Mouse (Mus musculus): ENCODE measurements at regions not wholly inside any gene's neighbourhood (a gene's known extent, or its start where the extent isn't known, plus 50 kb on each side); places are given as distances from the start of the nearest gene placed in this dataset.
"Not testable (repeated sequence)": the region's sequence is repeated elsewhere in the genome, so short reads cannot be mapped to it uniquely, and the experiment has no call there.

DNA sequence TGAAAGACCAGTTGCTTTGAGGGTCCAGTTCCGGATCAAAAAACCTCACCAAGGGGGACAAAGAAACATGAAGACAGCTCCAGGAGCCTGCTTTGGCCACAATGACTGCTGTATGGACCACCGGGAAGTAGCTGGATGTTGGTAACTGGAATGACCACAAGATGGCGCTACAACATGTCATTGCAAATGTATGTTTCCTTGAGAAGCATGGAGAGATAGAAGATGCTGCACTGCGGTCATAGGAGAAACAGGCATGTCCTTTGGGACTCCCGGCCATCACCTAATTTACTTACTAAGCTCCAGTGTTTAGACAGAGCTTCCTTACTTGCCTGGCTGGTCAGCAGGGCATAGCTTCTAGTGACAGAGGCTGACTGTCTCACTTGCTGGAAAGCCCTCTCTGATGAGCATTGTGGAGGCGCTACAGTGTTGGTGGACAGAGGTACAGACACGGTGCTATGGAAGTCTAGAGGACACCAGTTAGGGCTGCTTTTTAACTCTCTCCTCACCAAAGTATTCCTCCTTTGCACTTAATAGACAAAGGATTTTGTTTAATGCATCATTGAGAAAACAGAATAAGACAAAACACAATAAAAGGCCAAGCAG, 118.2 kb downstream of the Tcp10c start:
- Histone ChIP-seq H3K4me3 (replicated peaks) (no peak overlapping the region), H3K9me3 (replicated peaks) (no peaks in the 10 kb centered on the region), H3K4me2 (no peak overlapping the region), H3K27ac (replicated peaks) (no peak overlapping the region), H3K27me3 (no peaks in the 10 kb centered on the region), H3K36me3 (replicated peaks) (no peaks in the 10 kb centered on the region), H3K4me1 (replicated peaks) (no peaks in the 10 kb centered on the region), H3K9ac (no peak overlapping the region)
- WGBS (ENCODE audit: insufficient replicate concordance): 16% methylated on average over 7 of the region's 7 CpGs
- ATAC-seq (ENCODE audit: insufficient read depth): no peak

DNA sequence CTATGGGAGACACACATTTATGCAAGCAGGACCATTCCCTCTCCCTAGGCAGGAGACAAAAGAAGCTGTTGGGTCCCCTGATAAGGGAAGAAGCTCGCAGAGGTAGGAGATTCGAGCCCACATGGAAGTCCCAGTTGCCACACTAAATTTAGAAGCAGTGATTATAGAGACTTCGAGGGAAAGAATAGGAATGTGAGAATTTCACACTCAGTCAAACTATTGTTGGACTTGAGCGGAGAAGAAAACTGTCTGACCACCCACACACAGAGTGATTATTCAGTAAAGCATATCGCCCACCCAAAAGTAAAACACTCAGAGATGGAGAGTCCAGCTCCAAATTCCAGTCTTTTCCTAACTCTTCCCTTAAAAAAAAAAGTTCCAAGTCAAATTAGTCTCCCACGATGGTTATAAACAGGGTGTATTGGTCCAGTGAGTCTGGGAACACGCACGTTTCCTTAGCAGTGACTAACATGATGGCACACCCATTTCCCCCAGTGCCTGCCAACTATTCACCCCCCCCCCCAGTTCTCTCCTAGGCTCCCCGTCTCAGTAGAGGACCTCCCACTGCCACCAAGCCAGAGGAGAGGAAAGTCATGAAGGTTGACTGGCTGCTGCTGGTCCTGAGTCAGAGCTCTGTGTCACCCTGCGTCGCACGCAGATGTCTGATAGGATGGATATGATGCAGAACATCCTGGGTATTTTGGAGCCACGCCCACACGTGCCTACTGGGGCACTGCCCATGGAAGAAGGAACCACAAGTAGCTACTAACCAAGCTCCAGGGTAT, 120.1 kb downstream of the Tcp10c start:
- H3K4me1 ChIP-seq (replicated peaks): no peaks in the 10 kb centered on the region
- no peak overlapping the region for H3K4me2 ChIP-seq
- no peaks in the 10 kb centered on the region for H3K9me3 ChIP-seq (replicated peaks)
- H3K27ac ChIP-seq (replicated peaks): no peak overlapping the region
- H3K4me3 ChIP-seq (replicated peaks): no peak overlapping the region
- H3K27me3 ChIP-seq: no peaks in the 10 kb centered on the region
- no peak overlapping the region for H3K9ac ChIP-seq
- ATAC-seq (ENCODE audit: insufficient read depth): no peak
- WGBS (ENCODE audit: insufficient replicate concordance): 57% methylated on average over 14 of the region's 14 CpGs
- no peaks in the 10 kb centered on the region for H3K36me3 ChIP-seq (replicated peaks)

DNA sequence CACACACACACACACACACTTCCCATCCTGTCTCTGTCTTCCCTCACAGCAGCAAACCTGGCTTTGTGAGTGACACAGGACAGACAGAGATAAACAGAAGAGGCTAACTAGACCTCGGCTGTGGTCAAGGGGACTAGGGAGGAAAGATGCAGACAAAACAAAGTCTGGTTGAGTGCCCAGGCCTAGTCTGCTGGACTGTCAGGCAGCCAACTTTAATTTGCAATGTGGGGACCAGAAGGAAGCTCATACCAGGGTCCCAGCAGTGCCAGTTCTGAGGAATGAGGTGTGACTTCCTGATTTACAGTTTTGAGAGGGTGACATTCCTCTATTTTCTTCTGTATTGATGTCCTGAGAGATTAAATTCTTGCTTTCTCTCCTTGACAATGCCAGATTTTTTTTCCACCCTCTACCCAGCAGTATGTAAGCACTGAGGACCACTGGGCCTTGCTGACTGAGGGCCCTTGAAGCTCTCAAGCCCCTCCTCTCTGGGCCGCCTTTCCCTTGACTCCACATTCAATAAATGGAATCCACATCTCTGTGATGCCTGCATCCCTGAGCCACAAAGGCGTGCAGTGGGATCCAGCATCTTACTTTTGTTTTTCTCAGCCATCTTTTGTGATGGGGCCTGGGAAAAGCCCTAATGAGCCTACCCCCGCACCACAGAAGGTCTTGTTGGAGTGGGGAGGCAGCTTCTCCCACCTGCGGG, 124.6 kb downstream of the Tcp10c start:
- whole genome bisulfite sequencing (ENCODE audit: insufficient replicate concordance): 36% methylated on average over 5 of the region's 5 CpGs
- Histone ChIP-seq H3K27ac (replicated peaks) (no peak overlapping the region), H3K4me1 (replicated peaks) (no peaks in the 10 kb centered on the region), H3K36me3 (replicated peaks) (no peaks in the 10 kb centered on the region), H3K9ac (no peak overlapping the region), H3K4me3 (replicated peaks) (no peak overlapping the region), H3K27me3 (no peaks in the 10 kb centered on the region), H3K4me2 (no peak overlapping the region), H3K9me3 (replicated peaks) (no peaks in the 10 kb centered on the region)
- no peak for ATAC-seq (ENCODE audit: insufficient read depth)

GRCm38 (mm10) chr17:13479572-13480063, 125.2 kb downstream of the Tcp10c start:
- no peak overlapping the region for H3K27ac ChIP-seq (replicated peaks)
- ATAC-seq (ENCODE audit: insufficient read depth): no peak
- H3K9me3 ChIP-seq (replicated peaks): no peaks in the 10 kb centered on the region
- no peak overlapping the region for H3K4me3 ChIP-seq (replicated peaks)
- H3K4me1 ChIP-seq (replicated peaks): no peaks in the 10 kb centered on the region
- no peaks in the 10 kb centered on the region for H3K27me3 ChIP-seq
- H3K9ac ChIP-seq: no peak overlapping the region
- no peak overlapping the region for H3K4me2 ChIP-seq
- no peaks in the 10 kb centered on the region for H3K36me3 ChIP-seq (replicated peaks)
- WGBS (ENCODE audit: insufficient replicate concordance): 35% methylated on average over 11 of the region's 12 CpGs

DNA sequence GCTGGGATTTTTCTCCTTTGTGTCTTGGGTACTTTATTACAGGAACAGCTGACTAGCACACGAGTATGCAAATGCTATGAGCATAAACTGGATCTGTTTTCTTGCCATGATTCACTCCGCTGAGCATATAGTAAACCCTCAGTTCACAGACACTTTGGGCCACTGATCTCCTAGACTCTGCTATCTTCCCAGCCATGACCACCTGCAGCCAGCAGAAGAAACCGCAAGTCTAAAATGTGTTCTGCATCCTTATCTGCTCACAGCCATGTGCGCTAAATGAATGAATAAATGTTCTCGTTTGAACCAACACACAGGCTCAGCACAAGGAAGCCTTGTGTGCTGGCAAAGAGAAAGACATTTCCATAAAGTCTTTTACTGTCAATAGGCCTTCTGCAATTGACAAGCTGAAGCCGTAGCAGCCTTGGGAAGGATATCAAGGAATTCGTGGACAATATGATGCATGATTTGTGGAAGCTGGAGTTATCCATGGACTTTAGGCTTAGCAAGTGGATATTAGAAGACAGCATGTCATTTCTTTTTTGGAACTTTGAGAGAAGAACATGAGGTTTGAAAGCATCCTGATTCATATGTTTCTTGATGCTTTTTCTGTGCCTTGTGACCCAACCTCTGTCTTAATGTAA, 127.2 kb downstream of the Tcp10c start:
- peak; percentile 64 for ATAC-seq (ENCODE audit: insufficient read depth)
- Histone ChIP-seq H3K36me3 (replicated peaks) (no peaks in the 10 kb centered on the region), H3K9me3 (replicated peaks) (no peaks in the 10 kb centered on the region), H3K4me2 (no peak overlapping the region; the same call in 1 of the 2 replicates), H3K4me3 (replicated peaks) (no peak overlapping the region), H3K4me1 (replicated peaks) (no peaks in the 10 kb centered on the region), H3K9ac (no peak overlapping the region), H3K27me3 (no peaks in the 10 kb centered on the region), H3K27ac (replicated peaks) (no peak overlapping the region)
- WGBS (ENCODE audit: insufficient replicate concordance): 60% methylated on average over 7 of the region's 7 CpGs

GRCm38 (mm10) chr17:13482136-13482535, 127.8 kb downstream of the Tcp10c start:
- H3K9me3 ChIP-seq (replicated peaks): no peaks in the 10 kb centered on the region
- H3K4me1 ChIP-seq (replicated peaks): no peaks in the 10 kb centered on the region
- WGBS (ENCODE audit: insufficient replicate concordance): 64% methylated on average over 3 of the region's 3 CpGs
- no peaks in the 10 kb centered on the region for H3K27me3 ChIP-seq
- H3K27ac ChIP-seq (replicated peaks): no peak overlapping the region
- H3K4me3 ChIP-seq (replicated peaks): no peak overlapping the region
- no peaks in the 10 kb centered on the region for H3K36me3 ChIP-seq (replicated peaks)
- H3K9ac ChIP-seq: no peak overlapping the region
- no peak for ATAC-seq (ENCODE audit: insufficient read depth)
- no peak overlapping the region for H3K4me2 ChIP-seq

- Histone ChIP-seq H3K9ac (no peak overlapping the region), H3K27ac (replicated peaks) (no peak overlapping the region), H3K4me2 (no peak overlapping the region), H3K4me3 (replicated peaks) (no peak overlapping the region), H3K9me3 (replicated peaks) (no peaks in the 10 kb centered on the region), H3K36me3 (replicated peaks) (no peaks in the 10 kb centered on the region), H3K4me1 (replicated peaks) (no peaks in the 10 kb centered on the region), H3K27me3 (no peaks in the 10 kb centered on the region)
- no peak for ATAC-seq (ENCODE audit: insufficient read depth)
- WGBS (ENCODE audit: insufficient replicate concordance): 64% methylated on average over 10 of the region's 10 CpGs
These were observed 133.2 kb downstream of the Tcp10c start for GRCm38 (mm10) chr17:13487291-13488215.

- ATAC-seq (ENCODE audit: insufficient read depth): no peak
- Histone ChIP-seq H3K9me3 (replicated peaks) (no peaks in the 10 kb centered on the region), H3K9ac (no peak overlapping the region), H3K4me2 (no peak overlapping the region), H3K27me3 (no peaks in the 10 kb centered on the region), H3K36me3 (replicated peaks) (no peaks in the 10 kb centered on the region), H3K27ac (replicated peaks) (no peak overlapping the region), H3K4me3 (replicated peaks) (no peak overlapping the region), H3K4me1 (replicated peaks) (no peaks in the 10 kb centered on the region)
- 62% methylated on average over 9 of the region's 9 CpGs for WGBS (ENCODE audit: insufficient replicate concordance)
These were observed 134.4 kb downstream of the Tcp10c start for GRCm38 (mm10) chr17:13488608-13489324.

- WGBS (ENCODE audit: insufficient replicate concordance): 68% methylated on average over 1 of the region's 1 CpGs
- H3K4me2 ChIP-seq; ATAC-seq (ENCODE audit: insufficient read depth): not testable (repeated sequence)
These were observed 137.9 kb downstream of the Tcp10c start for GRCm38 (mm10) chr17:13492239-13492638.

More at GRCm38 (mm10) chr17:13492239-13492638, 137.9 kb downstream of the Tcp10c start:
- H3K4me3 ChIP-seq (replicated peaks); H3K9ac ChIP-seq; H3K4me1 ChIP-seq (replicated peaks); H3K9me3 ChIP-seq (replicated peaks); H3K36me3 ChIP-seq (replicated peaks); H3K27ac ChIP-seq (replicated peaks); H3K27me3 ChIP-seq: not testable (repeated sequence)

All from liver, embryonic 15.5 days (tissue).